Mouse (Mus musculus): ENCODE data around the gene Fip1l1. TPM values are rescaled to one million over a fixed set of nuclear protein-coding genes. Genes with fewer than 3 reads are reported as not detected.

Fip1l1 gene
- total RNA-seq, 4 experiments from 2014 or later = 14.1 to 19.0 (median 14.6) TPM

- no peak for DNase-seq (ENCODE audit: low spot score in 2 of 2)
Observed at GRCm38 (mm10) chr5:74613491-74614151, 78.4 kb downstream of the Fip1l1 start.

GRCm38 (mm10) chr5:74617816-74618572, 82.7 kb downstream of the Fip1l1 start:
- no peak for DNase-seq (ENCODE audit: low spot score in 2 of 2)

GRCm38 (mm10) chr5:74618573-74619059, 83.4 kb downstream of the Fip1l1 start:
- DNase-seq (ENCODE audit: low spot score in 2 of 2) = no peak

DNA sequence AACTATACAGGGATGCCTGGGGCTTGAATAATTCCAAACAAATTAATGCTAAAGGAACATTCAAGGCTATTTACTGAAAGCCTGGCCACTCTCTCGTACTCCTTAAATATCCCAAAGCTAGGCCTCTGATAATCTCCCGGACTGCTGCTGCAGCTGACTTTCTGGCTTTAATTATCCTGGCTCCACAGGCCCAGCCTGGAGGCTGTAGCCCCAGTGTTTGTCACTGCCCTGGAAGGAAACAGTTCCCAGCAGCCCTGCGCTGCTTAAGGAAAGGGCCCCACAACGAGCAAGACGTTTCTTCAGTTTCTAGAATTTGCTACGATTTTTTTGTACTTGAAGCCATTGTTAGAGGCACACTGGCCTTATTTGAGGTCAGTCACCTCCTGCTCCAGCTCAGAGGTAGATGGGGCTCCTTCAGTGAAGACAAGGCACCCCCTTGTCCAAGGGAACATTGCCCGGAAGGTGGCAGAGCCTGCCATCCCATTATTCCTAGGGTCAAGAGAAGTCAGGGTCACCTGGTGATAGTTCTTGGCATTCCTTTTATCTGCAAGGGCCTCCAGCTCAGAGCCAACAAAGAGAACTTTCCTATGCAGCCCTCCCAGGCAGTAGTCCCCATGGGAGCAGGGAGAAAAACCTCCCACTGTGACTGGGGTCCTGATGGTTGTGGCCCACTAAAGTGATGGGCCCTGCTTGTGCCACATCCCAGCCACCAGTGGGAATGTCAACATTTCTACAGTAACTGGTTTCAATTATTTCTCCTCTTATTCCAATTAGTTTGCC, 86.6 kb downstream of the Fip1l1 start:
- DNase-seq (ENCODE audit: low spot score in 2 of 2) = no peak

GRCm38 (mm10) chr5:74623316-74624000, 88.2 kb downstream of the Fip1l1 start:
- no peak for DNase-seq (ENCODE audit: low spot score in 2 of 2)

DNA sequence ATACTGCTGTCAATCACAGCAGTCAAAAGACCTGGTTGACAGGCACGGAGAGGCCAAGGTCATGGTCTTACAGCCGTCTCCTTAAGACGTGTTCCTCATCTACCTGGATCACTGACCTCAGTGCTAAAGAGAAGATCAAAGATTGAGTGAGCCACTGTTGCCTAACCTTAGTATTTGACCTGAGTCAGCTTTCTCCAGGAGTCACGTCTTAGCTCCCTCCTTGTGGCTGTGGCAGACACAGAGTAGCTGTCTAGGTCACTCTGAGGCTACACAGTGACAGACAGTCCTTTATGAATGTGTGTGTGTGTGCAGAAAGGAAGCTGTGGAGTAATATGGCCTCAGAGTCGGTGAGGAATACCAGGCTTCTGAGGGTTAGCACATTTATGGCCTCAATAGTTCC, 89.1 kb downstream of the Fip1l1 start:
- no peak for DNase-seq (ENCODE audit: low spot score in 2 of 2)

DNA sequence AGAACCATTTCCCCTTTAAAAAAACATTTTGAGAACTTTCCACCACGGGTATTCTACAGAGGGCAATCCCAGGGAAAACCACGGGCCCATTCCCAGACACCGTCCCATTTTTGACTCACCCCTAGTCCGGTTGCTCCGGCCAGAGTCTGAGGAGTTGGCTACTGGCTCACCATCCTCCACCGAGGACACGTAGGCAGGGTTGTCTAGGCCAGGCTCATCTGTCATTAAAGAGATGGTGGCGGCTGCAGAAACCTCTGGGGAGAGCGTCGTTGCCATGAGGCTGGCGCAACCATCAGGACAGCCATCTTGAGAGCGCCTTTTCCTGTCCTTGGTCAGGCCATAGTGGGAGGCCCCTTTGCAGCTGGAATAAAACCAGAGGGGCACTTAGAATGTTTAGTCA, 92.8 kb downstream of the Fip1l1 start:
- DNase-seq (ENCODE audit: low spot score in 2 of 2) = no peak

DNA sequence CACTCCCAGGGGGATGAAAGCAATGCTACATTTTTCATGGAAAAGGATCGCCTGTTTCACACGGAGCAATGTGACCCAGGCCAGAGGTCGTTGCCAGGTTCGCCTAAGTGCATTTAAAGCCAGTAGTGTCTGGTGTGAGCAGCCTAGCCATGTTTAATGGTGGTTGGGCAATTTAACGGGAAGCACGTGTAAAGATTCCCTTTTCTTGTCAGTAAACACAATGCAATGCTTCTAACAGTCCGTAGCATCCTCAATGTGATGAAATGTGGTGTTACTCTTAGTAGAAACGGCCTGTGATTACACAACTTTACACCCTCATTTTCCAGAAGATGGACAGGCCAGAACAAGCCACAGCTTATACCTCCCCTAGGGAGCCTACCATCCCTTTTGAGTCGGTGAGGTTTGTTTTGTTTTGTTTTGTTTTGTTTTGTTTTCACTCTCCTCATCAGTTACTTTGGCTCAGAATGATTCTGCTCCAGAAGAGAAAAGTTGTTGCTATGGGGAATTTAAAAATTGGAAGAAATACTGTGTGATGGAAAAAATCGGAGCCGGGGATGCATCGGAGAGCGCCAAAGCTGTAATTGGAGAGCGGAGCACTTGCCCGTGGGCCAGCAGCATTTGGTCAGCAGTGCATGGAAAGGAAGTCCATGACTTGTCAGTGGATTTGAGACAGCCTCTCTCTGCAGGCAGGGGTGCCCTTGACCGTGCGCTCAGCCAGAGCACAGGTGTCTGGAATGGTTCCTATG, 97.3 kb downstream of the Fip1l1 start:
- peak in 1 of 2 experiments; percentile 62 for DNase-seq (ENCODE audit: low spot score in 2 of 2)

GRCm38 (mm10) chr5:74633453-74633852, 98.2 kb downstream of the Fip1l1 start:
- no peak for DNase-seq (ENCODE audit: low spot score in 2 of 2)

- no peak for DNase-seq (ENCODE audit: low spot score in 2 of 2)
Observed at GRCm38 (mm10) chr5:74634391-74634790, 99.1 kb downstream of the Fip1l1 start.

GRCm38 (mm10) chr5:74639516-74639915, 104.3 kb downstream of the Fip1l1 start:
- no peak for DNase-seq (ENCODE audit: low spot score in 2 of 2)

- DNase-seq (ENCODE audit: low spot score in 2 of 2) = no peak
Observed at GRCm38 (mm10) chr5:74640504-74640903, 105.3 kb downstream of the Fip1l1 start.

DNA sequence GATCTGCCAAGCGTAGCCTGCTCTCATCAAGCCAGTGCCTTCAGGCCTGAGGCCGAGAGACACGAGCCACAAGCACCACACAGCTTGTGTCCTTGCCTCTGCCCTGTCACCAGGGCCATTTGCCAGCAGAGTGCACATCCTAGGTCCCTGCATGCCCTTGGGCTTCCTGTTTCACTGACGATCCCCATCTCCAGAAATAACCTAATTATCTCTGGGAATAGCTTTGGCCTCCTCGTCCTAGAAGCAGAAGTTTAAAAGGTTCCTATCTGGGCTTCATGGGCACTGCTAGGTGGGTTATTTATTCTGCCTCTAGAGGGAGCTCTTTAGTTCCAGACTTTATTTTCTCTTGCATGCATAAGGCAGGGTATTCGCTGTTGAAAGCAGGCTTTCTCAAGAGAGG, 105.8 kb downstream of the Fip1l1 start:
- peak in 1 of 2 experiments; percentile 30 for DNase-seq (ENCODE audit: low spot score in 2 of 2)

- no peak for DNase-seq (ENCODE audit: low spot score in 2 of 2)
Observed at GRCm38 (mm10) chr5:74642291-74642690, 107.0 kb downstream of the Fip1l1 start.

DNA sequence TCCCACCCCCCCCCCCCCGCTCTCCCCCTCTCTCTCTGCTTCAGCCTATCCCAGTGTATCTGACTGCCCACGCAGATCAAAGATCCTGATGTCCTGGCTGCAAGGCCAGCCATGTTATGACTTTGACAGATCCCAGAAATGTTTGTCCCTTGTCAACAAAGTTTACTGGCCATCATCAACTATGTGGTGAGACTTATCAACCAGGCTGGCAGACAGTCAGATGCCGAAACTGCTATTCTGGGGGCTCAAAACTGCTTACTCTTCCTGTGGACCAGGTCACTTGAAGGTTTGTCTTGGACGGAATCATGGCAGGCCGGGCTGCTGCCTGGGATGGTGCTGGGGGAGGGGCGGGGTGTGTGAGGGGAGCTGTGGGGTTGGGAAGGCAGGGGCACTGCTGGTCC, 112.3 kb downstream of the Fip1l1 start:
- no peak for DNase-seq (ENCODE audit: low spot score in 2 of 2)

GRCm38 (mm10) chr5:74648216-74648615, 113.0 kb downstream of the Fip1l1 start:
- DNase-seq (ENCODE audit: low spot score in 2 of 2) = no peak

Measured in gastrocnemius, adult 8-10 months (tissue).